Mouse (Mus musculus): Measurements from ENCODE around the gene Rab25.

DNA sequence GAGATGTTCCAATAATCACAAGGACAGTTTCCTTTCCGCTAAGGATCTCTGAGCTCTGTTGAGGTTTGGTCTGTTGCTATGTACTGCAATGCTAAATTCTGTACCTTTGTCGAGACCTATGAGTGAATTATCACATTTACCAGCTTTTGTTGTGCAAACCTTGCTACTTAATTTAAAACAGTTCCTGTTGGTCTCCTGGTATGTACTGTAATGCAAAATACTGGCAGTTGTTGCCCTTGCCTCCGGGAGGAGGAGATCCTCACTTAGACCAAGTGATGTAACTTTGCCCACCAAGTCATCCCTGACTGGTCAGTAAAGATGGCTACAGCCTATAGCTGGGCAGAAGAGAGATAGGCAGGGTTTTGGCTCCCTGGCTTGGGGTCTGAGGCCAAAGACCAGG, 27.4 kb upstream of the Rab25 start, which contains the start of gene Ssr2:
- no peak for TF ChIP-seq CTCF (IDR thresholded peaks at IDR 0.05; ENCODE audit: low read depth)
- TF ChIP-seq EP300 (IDR thresholded peaks at IDR 0.05; ENCODE audit: low read depth): no peak

All from liver, postnatal 0 days (tissue).